Mouse (Mus musculus): Measurements from ENCODE around the gene Galnt10.

Gene Galnt10

GRCm38 (mm10) chr11:57658751-57659150 is 13.5 kb downstream of the Galnt10 start:
- no peak for DNase-seq (ENCODE audit: low spot score)

DNA sequence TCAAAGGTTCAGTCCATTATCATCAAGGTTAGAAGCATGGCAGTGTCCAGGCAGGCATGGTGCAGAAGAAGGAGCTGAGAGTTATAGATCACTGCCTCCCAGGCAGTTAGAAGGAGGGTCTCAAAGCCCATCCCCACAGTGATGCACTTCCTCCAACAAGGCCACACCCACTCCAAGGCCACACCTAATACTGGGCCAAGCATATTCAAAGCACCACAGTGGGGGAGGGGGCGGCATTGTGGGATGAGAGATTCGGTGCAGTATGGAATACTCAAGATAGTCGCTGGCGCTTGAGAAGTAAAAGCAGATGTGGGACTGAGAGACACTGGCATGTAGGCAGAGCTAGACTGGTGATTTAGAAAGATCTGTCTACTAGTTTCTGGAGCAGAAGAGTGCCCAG is 14.9 kb downstream of the Galnt10 start:
- no peak for DNase-seq (ENCODE audit: low spot score)

- no peak for DNase-seq (ENCODE audit: low spot score)
Observed at GRCm38 (mm10) chr11:57660814-57661213, 15.6 kb downstream of the Galnt10 start.

DNA sequence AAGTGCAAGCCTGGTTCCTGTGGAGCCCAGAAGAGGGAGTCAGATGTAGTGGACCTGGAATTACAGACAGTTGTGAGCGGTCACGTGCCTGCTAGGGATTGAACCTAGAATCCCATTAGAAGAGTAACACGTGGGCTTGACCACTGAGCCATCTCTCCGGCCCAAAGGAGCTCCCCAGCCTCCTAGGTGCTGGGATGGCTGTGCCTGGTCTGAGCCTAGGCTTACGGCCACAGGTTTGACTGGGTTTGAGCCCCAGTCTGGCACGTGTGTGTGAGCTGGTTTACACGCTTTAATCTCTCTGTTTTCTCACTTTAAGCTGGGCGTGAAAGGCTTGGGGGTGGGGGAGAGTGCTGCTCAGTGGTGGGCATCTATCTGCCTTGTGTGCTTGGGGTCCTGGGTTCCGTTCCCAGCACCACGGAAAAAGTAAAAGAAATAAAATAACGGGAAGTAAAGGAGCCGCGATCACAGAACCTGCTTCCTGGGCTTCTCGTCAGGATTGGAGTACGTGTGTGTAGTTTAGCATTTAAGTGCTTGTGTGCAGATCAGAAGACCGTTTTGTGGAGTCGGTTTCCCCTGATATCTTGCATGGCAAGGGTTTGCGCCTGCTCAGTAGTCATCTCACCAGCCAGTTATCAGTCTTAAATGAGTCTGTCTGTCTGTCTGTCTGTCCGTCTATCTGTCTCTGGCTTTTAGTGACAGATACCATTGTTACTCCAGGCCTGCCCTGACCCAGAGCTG is 16.4 kb downstream of the Galnt10 start:
- DNase-seq (ENCODE audit: low spot score) = no peak

GRCm38 (mm10) chr11:57662231-57662630 is 17.0 kb downstream of the Galnt10 start:
- DNase-seq (ENCODE audit: low spot score) = no peak

GRCm38 (mm10) chr11:57663271-57663670 is 18.0 kb downstream of the Galnt10 start:
- no peak for DNase-seq (ENCODE audit: low spot score)

- no peak for DNase-seq (ENCODE audit: low spot score)
Observed at GRCm38 (mm10) chr11:57664741-57665140, 19.5 kb downstream of the Galnt10 start.

GRCm38 (mm10) chr11:57668271-57668670 is 23.0 kb downstream of the Galnt10 start:
- DNase-seq (ENCODE audit: low spot score) = no peak

DNA sequence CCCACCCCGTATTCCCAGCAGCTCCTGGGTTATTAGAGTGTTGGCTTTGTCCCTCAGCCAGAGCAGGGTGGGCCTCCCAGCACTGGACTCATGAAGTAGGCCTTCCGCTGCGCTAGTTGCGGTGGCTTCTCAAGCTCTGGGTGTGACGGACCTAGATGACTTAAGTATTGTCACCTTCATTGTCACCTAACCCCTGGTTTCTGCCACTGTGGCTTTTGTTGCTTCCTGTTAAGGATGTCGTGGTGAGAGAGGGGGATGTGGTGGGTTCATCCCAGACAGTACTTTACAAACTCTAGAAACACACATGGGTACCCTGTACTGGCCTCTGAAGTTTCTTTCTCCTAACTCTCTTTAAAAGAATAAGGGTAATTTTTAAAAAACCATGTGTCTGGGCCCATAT is 24.3 kb downstream of the Galnt10 start:
- peak; percentile 17 for DNase-seq (ENCODE audit: low spot score)

- DNase-seq (ENCODE audit: low spot score) = no peak
Observed at GRCm38 (mm10) chr11:57671120-57671697, 26.0 kb downstream of the Galnt10 start.

DNA sequence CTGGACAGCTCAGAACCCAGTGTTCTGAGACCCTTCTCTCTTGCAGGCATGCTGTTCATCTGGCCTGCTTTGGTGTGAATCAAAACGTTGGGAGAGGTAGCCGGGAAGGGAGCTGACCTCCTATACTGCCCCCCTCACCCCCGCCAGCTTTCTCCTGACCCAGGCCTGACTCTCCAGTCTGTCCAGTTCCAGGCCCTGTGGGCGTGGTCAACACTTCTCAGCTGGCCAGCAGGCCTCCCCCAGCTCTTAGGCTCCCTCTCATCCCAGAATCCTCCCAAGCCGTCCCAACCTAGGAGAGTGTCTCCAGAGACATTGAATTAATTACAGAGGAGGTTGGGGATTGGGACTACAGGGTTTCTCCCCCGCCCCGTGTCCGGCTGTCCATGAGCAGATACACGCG is 26.6 kb downstream of the Galnt10 start:
- DNase-seq (ENCODE audit: low spot score) = no peak

GRCm38 (mm10) chr11:57672995-57673394 is 27.8 kb downstream of the Galnt10 start:
- DNase-seq (ENCODE audit: low spot score) = no peak

DNA sequence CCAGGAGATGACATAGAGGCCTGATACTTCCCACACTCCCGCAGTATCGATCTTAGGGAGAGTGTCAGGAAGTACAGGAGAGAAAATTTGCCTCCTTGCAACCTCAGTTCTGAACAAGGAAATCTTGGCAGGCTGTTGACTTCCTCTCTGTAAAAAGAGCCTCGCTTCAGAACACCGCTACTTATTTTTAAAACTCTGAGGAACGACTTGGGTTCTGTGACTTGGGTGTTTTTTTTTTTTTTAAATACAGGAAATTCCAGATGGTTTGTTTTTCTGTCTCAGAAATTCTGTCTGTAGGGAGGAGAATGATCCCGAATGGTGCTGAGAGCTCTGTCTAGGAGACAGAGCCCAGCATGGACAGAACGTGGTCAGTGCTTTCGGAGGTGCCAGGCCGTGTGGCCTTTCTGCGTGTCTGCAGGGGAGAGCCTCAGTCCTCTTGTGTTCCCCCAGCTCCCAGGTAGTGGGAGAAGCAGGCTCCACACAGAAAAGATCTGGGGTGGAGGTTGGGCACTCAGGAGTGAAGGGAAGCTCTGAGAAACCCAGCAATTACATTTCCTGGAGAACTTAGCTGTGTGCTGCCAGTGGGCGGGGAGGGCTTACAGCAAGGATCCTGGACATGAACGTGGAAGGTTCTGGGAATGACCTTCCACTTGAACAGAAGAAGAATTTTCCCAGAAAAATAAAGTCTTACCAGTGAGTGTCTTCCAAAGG is 28.9 kb downstream of the Galnt10 start:
- DNase-seq (ENCODE audit: low spot score) = no peak

DNA sequence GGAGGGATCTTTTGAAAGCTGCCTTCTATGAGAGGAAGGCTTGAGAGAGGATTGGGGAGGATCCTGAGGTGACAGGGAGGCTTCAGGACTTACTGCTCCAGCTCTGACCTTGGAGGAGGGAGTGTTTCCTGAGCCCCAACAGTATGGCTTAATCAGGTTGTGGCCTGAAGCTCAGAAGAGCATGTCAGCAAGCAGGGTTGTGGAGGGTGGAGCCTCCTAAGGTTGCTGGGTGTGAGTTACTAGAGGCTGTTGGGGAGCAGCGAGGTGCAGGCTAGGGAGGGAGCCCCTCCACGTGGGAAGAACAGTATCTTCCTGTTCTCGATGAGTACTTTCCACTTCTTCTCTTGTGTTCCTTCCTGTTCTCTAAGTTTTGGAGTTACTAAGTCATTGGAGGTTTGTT is 32.0 kb downstream of the Galnt10 start:
- no peak for DNase-seq (ENCODE audit: low spot score)

DNA sequence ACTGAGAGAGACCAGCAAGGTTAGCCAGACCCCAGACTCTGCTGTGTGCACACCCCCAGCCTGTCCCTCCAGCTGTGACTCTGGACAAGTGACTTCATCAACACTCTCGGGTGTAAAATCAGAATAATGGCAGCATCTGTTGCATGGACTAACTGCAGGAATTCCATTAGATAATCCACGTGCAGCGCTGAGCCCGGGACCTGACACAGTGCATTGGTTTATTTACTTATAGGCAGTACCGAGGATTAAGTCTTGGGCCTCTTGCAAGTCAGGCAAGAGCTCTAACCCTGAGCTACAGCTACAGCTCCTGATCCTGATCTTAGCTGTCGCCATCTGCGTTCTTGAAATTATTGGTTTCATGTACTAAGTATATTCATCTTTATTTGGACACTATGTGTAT is 37.3 kb downstream of the Galnt10 start:
- no peak for DNase-seq (ENCODE audit: low spot score)

- no peak for DNase-seq (ENCODE audit: low spot score)
Observed at GRCm38 (mm10) chr11:57683125-57683524, 37.9 kb downstream of the Galnt10 start.

DNA sequence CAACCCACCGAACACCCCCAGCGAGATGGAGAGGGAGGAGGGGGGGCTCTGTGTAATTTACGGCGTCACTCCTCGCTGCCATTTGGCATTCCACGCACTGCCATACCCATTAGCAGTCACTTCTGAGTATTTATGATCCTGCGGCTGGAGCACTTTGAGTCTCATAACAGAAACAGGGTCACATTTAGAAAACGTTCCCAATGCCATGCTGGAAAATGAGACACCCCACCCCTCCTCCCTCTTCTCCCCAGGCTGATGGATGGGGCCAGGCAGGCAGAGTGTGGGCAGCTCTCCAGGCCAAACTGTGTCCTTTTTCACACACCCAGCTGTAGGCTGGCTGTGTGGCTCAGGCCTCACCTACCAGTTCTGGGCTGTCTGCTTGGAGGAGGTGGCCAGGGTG is 38.7 kb downstream of the Galnt10 start:
- no peak for DNase-seq (ENCODE audit: low spot score)

- no peak for DNase-seq (ENCODE audit: low spot score)
Observed at GRCm38 (mm10) chr11:57684891-57685290, 39.6 kb downstream of the Galnt10 start.

DNA sequence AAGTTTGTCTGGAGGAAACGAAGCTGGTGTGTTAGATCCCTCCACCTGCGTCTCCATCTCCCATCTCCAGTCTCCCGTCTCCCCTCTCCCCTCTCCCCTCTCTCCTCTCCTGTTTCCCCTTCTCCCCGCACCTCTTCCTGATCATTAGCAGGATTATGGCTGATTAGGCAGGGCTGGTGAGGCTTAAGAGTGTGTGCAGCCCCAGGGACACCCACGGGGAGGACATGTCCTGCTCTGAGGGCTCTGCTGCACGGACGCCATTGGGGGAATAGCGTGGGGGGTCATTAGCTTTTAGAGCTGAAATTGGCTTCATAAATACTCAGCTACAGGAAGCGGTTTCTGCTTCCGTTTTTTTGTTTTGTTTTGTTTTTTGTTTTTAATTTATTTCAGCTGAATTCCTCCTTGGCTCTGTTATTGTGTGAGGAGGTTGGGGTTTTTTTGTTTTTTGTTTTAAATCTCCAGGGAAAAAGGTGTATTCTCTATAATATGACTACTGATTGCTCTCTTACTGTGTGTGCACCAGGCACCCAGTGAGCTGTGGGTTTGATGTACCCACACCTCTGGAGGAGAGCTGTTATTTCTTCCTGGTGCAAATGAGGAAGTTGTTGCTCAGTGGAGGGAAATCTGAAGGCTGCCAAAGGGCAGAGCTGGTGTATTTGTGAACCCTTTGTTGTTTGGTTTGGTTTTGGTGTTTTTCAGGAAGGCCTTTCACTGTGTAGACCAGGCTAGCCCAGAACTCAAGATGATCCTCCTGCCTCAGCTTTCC is 40.6 kb downstream of the Galnt10 start:
- peak; percentile 41 for DNase-seq (ENCODE audit: low spot score)

DNA sequence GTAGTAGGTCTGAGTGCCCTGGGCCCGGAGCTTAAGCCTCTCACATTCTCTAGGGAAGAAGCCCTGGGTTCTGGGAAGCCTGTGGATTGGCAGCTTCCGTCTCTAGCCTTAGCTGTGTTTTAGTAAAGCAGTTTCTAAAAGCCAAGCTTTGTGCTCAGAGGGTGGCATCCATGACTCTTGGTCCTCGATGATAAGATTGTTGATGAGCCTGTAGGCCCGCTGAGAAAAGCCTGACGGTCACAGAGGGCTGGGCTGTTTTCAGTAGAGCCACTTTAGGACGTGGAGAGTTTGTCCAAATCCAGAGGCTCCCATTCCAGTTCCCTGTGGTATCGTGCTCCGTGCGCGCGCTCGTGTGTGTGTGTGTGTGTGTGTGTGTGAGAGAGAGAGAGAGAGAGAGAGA is 41.6 kb downstream of the Galnt10 start:
- no peak for DNase-seq (ENCODE audit: low spot score)

DNA sequence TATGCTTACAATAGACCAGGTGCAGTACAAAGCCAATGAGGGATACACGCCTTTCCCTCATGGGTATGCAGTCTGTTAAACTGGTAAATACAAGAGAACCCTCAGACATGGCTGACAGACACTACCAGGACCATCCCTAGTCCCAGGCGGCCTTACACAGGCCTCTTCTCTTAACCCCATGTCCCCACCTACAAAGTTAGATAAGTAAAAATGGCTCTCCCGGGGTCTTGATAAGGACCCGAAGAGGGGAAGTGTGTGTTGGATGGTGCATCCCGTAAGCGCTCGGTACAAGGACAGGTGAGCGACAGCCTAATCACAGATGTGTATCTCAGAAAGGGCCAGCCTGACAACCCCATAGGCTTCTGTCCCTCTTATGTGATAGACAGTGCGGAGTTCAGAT is 42.0 kb downstream of the Galnt10 start:
- no peak for DNase-seq (ENCODE audit: low spot score)

DNA sequence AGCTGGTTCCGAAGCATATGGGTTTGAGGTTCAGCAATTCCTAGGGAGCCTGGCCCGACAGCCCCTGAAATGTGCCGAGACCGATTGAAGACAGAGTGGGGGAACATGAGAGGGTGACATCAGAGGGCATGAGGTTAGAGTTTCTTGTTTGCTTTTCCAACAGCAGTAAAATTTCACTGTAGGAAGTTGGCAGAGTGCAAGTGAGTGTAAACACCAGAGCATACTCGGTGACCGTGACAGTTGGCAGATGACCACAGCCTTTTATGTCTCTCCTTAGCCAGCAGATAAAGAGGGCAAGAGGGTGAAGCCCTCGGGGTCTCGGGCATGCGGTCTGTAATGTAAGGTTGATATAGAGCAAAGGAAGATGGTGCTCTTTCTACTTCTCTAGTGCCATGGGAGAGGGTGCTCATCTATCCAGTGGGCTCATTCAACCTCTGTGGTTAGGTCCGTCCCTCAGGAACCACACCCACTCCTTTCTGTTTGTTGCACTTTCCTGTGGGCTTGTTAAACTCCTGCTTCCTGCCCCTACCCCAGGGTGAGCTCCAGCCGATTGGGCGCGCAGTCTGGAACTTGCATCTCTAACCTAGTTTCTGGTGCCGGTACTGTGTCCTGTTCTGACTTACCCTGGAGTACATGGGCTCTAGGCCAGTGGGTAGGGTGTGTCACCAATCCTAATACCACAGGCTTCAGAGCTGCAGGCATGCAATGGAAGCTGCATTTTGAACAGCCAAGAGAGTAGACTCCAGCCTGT is 43.1 kb downstream of the Galnt10 start:
- DNase-seq (ENCODE audit: low spot score) = peak; percentile 43

All from lung, postnatal 25 days (tissue).